Mouse (Mus musculus) E14TG2a.4 (cell line): Measurements from ENCODE around the gene Cbln1.

Experiments used
- CTCF ChIP-seq: conservative IDR thresholded peaks from 2 replicates; pipeline ENCODE4 v1.5.1; 2014; ENCODE audit warnings: low read length
- POU5F1 ChIP-seq: IDR thresholded peaks from 2 replicates; pipeline ENCODE4 v1.6.1; 2014; ENCODE audit warnings: low read length, borderline replicate concordance

DNA sequence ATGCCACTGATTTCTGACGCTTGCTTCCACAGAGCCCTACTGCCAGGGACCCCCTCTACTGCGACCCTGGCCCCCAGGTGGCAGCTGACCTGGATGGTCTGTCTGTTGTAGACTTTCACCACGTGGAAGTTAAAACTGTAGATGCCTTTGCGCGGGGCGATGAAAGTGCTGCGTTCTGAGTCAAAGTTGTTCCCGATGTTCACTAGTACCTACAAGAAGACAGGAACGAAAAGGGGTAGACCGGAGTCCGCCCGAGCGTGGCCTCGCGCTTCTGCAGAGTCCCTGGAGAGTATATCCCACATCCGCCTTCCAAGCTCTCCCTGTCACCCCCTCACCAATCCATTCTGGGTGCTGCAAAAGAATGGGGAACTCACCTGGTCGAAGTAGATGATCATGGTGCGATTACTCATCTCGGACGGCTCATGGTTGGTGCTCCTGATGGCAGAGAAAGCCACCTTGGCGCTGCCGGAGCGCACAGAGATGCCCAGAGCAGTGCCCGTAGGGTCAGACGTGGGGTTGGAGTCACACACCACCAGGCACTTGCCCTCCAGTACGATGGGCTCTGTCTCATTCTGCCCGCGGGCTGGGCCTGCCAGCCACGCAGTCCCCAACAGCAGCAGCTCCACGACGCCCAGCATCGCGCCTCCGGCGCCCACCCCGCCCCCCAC lies 672 bp downstream of the Cbln1 start:
- no peak for TF ChIP-seq CTCF
- TF ChIP-seq POU5F1, result no peak
